Mouse (Mus musculus): ENCODE results near the gene Ick. TPM values are rescaled to one million over a fixed set of nuclear protein-coding genes. Genes with fewer than 3 reads are reported as not detected.

Ick gene
- polyA plus RNA-seq, 1 experiment from 2014 or later = 37.1 TPM

DNA sequence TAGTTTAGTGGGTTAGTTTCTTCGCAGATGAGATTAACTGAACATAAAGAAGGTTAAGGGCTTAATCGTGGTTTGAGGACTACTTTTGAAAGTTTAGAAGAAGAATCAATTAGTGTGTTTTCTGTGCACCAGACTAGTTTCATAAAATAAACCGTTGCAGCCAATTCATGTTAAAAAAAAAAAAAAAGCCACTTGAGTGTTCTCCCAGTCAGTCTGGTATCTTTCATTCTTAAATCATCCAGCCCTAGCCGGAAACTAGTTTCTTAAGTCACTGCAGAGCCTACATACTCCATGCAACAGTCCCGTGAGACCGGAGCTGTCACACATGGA, 1.4 kb upstream of the Ick start:
- Histone ChIP-seq H3K9ac (peak overlapping the region; percentile 92), H3K4me3 (peak overlapping the region; percentile 91), H3K27me3 (no peaks in the 10 kb centered on the region), H3K27ac (peak overlapping the region; percentile 93), H3K4me2 (peak overlapping the region; percentile 93), H3K4me1 (replicated peaks) (peaks cover 27% of the 10 kb centered on the region), H3K36me3 (peaks cover 7% of the 10 kb centered on the region; the same call in 1 of the 2 replicates), H3K9me3 (no peaks in the 10 kb centered on the region)
- WGBS = 30% methylated on average over 6 of the region's 6 CpGs
- no peak for ATAC-seq (ENCODE audit: low FRiP score)

DNA sequence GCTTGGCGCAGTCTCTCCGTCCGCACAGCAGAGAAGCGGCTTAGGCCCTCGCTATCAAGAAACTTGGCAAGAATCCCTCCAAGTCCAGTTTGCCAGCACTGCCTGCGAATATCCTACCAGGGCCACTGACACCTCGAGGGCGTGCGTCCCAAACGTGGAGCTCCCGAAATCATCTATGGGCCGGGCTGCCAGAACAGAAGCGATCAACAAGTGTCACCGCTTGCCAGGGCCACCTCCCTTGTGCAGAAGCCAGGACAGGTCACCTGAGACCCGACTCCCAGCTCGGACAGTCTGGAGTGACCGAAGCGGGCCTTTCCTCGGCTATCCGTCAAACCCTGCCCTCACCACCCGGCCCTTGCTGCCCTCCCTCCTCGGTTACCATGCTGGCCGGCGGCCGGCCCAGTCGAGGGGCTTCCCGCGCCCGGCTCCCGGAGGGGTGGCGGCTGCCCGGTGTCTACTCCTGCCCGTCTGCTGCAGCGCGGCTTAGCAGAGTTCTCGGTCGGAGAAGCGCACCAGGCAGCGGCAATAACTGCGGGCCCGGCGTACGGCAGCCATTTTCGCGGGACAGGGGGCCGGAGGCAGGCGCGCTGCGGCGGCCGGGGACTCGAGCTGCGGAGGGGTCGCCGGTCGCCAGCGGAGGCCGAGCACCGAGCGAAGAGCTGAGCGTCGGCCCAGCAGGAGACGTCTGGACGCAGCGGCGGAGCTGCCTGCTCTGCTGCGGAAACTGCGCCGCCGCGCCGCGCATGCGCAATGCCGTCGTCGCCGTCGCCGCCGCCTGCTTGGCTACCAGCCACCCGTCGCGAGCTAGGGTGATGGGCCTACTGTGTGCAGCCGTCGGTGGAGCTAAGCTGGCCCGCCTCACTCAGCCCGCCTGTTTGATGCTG, 838 bp upstream of the Ick start:
- Histone ChIP-seq H3K4me2 (peak overlapping the region; percentile 93), H3K9ac (peak overlapping the region; percentile 92), H3K36me3 (peaks cover 6% of the 10 kb centered on the region; the same call in 1 of the 2 replicates), H3K4me3 (peak overlapping the region; percentile 91), H3K9me3 (no peaks in the 10 kb centered on the region), H3K27me3 (no peaks in the 10 kb centered on the region), H3K4me1 (replicated peaks) (peaks cover 27% of the 10 kb centered on the region), H3K27ac (peak overlapping the region; percentile 93)
- under 1% methylated on average over 88 of the region's 88 CpGs for WGBS
- peak; percentile 87 for ATAC-seq (ENCODE audit: low FRiP score)

DNA sequence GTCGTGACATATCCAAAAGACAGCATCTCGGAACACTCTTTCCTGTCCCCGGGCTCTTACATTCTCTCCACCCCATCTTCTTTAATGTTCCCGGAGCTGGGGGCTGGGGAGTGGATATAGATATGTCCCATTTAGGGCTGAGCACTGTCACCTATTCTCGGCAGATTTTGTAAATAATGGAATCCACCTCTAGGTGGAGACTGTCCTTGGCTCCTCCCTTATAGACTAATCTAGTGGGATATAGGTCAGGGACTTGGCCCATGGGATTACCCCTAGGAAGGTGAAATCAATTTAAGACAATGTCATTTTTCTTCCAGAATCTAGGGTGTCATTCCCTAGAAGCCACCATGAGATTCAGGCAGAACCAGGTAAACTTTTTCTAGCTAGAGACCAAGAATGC, 664 bp downstream of the Ick start:
- peak overlapping the region; percentile 91 for H3K4me3 ChIP-seq
- peak overlapping the region; percentile 93 for H3K4me2 ChIP-seq
- no peaks in the 10 kb centered on the region for H3K9me3 ChIP-seq
- no peak for ATAC-seq (ENCODE audit: low FRiP score)
- no peak overlapping the region for H3K27ac ChIP-seq
- no peaks in the 10 kb centered on the region for H3K27me3 ChIP-seq
- peaks cover 36% of the 10 kb centered on the region for H3K4me1 ChIP-seq (replicated peaks)
- H3K36me3 ChIP-seq = peaks cover 3% of the 10 kb centered on the region; the same call in 1 of the 2 replicates
- WGBS = 51% methylated on average over 5 of the region's 5 CpGs
- no peak overlapping the region for H3K9ac ChIP-seq

DNA sequence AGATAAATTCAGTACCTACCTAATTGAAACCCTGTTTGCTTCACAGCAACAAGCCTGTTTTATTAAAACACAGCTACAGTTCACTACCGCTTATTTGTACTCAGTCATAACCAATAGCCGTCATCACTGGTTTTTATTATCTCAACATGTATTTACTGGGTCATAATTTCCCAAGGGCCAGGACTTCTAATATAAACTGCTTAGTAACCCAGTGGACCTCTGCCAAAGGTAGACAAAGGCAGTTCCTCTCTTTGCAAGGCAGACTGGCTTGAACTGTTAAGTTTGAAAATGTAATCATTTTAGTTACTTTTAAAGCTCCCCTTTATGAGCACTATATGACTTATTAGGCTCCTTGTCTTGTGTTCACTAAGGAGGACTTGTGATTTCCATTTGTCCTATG, 2.5 kb downstream of the Ick start:
- 94% methylated on average over 2 of the region's 2 CpGs for WGBS
- Histone ChIP-seq H3K4me3 (no peak overlapping the region), H3K4me1 (replicated peaks) (peaks cover 46% of the 10 kb centered on the region), H3K27me3 (no peaks in the 10 kb centered on the region), H3K4me2 (no peak overlapping the region), H3K27ac (no peak overlapping the region), H3K9me3 (no peaks in the 10 kb centered on the region), H3K36me3 (0 out of 2 replicates have a peak, but pooled peaks cover under 1% of the 10 kb centered on the region), H3K9ac (no peak overlapping the region)
- no peak for ATAC-seq (ENCODE audit: low FRiP score)

DNA sequence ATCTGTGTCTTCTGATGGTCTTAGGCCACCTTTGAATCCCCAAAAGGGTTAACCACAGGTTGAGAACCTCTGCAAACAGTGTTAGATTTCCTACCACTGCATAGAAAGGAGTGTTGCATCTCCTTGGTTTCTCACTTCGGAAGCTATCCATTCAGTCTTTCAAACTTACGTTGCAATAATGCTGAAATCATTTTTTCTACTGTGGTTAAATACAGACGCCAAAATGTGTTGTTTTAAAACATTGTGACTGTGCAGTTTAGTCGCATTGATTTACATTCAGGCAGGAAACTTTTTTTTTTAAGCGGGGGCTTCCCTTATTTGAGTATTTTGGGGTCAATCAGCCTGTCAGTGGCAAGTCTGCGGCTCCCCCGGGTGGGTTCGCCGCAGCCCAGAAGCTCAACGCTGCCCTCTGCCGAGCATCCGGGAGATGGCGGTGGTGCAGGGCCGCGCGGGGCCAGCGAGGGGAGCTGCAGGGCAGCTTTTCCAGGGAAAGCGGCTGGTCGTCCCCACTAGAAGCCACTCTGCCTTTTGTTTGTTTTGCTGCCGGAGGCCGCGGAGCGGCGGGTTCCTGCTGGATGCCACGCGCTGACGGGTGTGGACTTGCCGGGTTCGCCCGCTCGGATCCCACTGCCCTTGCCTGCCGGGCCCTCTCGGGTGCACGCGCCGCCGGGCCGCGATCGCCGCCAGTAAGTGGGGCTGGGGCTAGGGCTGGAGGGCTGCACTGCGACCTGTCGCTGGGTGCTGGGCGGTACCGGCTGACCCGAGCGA, 4.0 kb downstream of the Ick start:
- peak; percentile 77 for ATAC-seq (ENCODE audit: low FRiP score)
- peak overlapping the region; percentile 87 for H3K9ac ChIP-seq
- H3K4me3 ChIP-seq = peak overlapping the region; percentile 61
- 2% methylated on average over 47 of the region's 47 CpGs for WGBS
- H3K4me2 ChIP-seq = peak overlapping the region; percentile 76
- H3K27me3 ChIP-seq = no peaks in the 10 kb centered on the region
- peaks cover 31% of the 10 kb centered on the region for H3K4me1 ChIP-seq (replicated peaks)
- 0 out of 2 replicates have a peak, but pooled peaks cover 4% of the 10 kb centered on the region for H3K36me3 ChIP-seq
- peak overlapping the region; percentile 93 for H3K27ac ChIP-seq
- H3K9me3 ChIP-seq = no peaks in the 10 kb centered on the region

DNA sequence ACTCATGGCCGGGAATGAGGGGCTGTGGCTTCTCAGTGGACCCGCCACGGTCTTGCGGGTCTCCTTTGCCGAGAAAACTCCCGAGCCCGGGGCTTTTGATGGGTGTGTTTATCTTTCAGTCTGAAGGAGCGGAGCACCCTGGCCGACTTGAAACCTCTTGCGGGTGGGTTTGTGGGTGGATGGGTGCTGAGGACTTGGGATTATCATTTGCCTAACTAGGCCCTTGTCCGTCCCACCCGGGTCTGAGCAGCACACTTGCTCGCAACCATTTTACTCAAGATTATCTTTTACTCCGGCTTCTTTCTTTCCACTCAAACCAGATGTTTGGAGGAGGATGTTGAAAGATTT, 4.5 kb downstream of the Ick start:
- H3K4me1 ChIP-seq (replicated peaks) = peaks cover 31% of the 10 kb centered on the region
- peak overlapping the region; percentile 61 for H3K4me3 ChIP-seq
- 2% methylated on average over 14 of the region's 14 CpGs for WGBS
- peaks cover 9% of the 10 kb centered on the region; the same call in 1 of the 2 replicates for H3K36me3 ChIP-seq
- no peaks in the 10 kb centered on the region for H3K27me3 ChIP-seq
- no peaks in the 10 kb centered on the region for H3K9me3 ChIP-seq
- peak overlapping the region; percentile 87 for H3K9ac ChIP-seq
- H3K27ac ChIP-seq = peak overlapping the region; percentile 93
- ATAC-seq (ENCODE audit: low FRiP score) = peak; percentile 19; the same call in 1 of the 2 replicates
- H3K4me2 ChIP-seq = peak overlapping the region; percentile 76

DNA sequence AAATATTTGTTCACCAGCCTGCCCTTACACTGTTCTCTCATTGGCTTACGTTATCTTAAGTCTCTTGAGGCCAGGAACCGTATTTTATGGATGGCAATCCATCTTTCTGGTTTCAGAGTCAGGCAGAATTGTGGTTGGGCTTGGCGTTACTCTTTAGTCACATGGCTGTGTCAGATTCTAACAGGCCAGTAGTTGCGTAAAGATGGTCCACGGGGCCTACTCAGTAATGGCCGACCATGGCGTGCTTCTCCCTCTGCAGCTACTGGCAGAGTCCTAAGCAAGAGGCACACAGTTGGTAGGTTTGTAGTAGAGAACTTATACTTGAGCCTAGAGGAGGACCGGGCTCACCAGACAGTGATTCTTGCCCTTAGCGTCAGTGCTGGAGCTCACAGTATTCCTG, 6.8 kb downstream of the Ick start:
- no peak overlapping the region for H3K27ac ChIP-seq
- H3K36me3 ChIP-seq = peaks cover 16% of the 10 kb centered on the region
- H3K27me3 ChIP-seq = no peaks in the 10 kb centered on the region
- ATAC-seq (ENCODE audit: low FRiP score) = no peak
- H3K4me2 ChIP-seq = peak overlapping the region; percentile 76
- H3K9ac ChIP-seq = no peak overlapping the region
- no peak overlapping the region for H3K4me3 ChIP-seq
- WGBS = 88% methylated on average over 9 of the region's 9 CpGs
- H3K4me1 ChIP-seq (replicated peaks) = peaks cover 22% of the 10 kb centered on the region
- no peaks in the 10 kb centered on the region for H3K9me3 ChIP-seq

DNA sequence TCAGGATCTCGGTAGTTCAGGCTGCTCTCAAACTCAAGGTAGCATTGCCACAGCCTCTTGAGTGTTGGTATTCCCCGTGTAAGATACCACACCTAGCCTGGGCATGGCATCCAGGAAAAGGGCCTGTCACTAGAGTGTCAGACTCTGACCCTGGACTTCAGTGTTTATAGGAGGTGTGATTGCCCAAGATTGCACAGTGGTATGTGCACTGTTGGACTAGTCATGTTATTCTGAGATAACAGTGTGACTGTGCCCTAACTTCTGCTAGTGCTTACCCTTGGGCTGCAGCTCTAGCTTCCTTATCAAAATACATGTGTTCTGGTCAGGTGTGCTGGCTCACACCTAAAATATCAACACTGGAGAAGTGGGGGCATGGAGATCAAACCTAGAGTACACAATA, 8.7 kb downstream of the Ick start:
- H3K27ac ChIP-seq = no peak overlapping the region
- no peak for ATAC-seq (ENCODE audit: low FRiP score)
- no peak overlapping the region for H3K9ac ChIP-seq
- no peaks in the 10 kb centered on the region for H3K9me3 ChIP-seq
- peaks cover 32% of the 10 kb centered on the region for H3K36me3 ChIP-seq
- peaks cover 22% of the 10 kb centered on the region for H3K4me1 ChIP-seq (replicated peaks)
- 100% methylated on average over 2 of the region's 2 CpGs for WGBS
- H3K4me3 ChIP-seq = no peak overlapping the region
- H3K4me2 ChIP-seq = no peak overlapping the region
- no peaks in the 10 kb centered on the region for H3K27me3 ChIP-seq

DNA sequence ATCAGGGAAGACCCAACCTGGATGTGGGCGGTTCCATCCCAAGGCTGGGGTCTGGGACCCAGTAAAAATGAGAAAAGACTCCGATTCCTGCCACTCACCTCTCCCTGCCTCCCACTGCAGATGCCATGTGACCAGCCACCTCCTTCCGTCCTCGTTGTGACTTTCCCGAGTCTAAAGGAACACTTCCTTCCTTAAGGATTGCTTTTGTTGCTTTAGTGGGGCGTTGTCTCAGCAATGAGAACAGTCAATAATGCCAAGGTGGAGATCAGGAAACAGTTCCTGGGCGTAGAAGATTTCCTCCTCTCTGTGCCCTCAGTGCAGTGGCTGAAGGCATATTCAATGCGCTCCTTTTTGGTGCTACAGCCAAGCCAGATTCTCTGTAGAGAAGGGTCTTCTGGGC, 12.4 kb downstream of the Ick start:
- no peak for ATAC-seq (ENCODE audit: low FRiP score)
- Histone ChIP-seq H3K9ac (no peak overlapping the region), H3K4me1 (replicated peaks) (peaks cover 20% of the 10 kb centered on the region), H3K4me2 (no peak overlapping the region), H3K27ac (no peak overlapping the region), H3K4me3 (no peak overlapping the region), H3K9me3 (no peaks in the 10 kb centered on the region), H3K27me3 (no peaks in the 10 kb centered on the region), H3K36me3 (peaks cover 37% of the 10 kb centered on the region)
- WGBS = 84% methylated on average over 8 of the region's 8 CpGs

DNA sequence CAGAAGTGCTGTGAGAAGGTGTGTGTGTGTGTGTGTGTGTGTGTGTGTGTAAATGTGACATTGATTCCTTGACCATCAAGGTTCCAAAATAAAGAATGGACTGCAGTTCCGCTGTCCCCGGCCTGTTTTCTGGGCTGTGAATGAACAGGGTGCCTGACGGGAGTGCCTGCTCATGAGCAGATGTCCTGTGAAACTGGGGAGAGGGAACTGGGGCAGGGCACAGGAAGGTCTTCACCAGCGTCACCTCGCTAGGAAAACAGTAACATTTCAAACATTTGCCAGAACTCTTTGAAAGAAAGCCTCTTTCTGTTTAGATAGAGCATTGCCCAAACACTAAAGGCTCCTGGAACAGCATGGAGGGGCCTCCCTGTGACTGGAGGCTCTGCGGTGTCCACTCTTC, 13.0 kb downstream of the Ick start:
- no peak overlapping the region for H3K27ac ChIP-seq
- no peak overlapping the region for H3K9ac ChIP-seq
- H3K4me2 ChIP-seq = no peak overlapping the region
- H3K36me3 ChIP-seq = peaks cover 32% of the 10 kb centered on the region
- H3K27me3 ChIP-seq = no peaks in the 10 kb centered on the region
- 77% methylated on average over 6 of the region's 6 CpGs for WGBS
- ATAC-seq (ENCODE audit: low FRiP score) = no peak
- H3K4me1 ChIP-seq (replicated peaks) = peaks cover 26% of the 10 kb centered on the region
- H3K9me3 ChIP-seq = no peaks in the 10 kb centered on the region
- no peak overlapping the region for H3K4me3 ChIP-seq

DNA sequence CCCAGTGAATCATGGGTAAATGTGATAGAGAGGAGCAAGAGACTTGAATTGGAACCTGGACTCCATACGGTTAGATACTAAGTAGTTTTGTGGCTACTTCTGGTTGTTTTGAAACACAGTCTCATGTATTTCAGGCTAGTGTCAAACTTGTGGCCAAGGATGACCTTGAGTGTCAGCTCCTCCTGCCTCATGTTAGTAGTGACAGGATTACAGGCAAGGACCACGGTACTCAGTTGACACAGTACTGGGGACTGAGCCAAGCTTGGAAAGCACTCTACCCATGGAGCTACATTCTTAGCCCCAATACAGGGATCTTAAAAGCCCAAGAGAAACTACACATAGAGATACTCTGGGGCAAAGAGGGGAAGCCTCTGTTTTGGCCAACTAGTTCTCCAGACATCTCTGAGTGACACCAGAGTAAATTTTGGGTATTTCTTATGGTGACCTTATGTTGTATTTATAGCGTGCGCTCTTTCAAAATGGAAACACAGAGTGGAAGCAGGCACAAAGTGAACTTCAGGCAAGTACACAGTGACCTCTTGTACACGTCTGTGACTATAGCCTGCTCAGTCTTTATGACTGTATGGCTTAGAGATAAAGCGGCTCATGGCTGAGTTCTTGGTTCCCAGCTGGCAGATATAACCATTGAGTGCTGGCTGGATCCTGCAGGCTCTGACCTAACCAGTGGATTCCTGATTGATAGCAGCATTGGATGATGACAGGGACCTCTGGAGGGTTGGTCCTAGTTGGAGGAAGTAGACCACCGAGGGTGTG, 14.1 kb downstream of the Ick start:
- H3K27me3 ChIP-seq = no peaks in the 10 kb centered on the region
- H3K4me1 ChIP-seq (replicated peaks) = peaks cover 35% of the 10 kb centered on the region
- no peak for ATAC-seq (ENCODE audit: low FRiP score)
- H3K36me3 ChIP-seq = peaks cover 32% of the 10 kb centered on the region
- H3K27ac ChIP-seq = no peak overlapping the region
- H3K4me2 ChIP-seq = no peak overlapping the region
- no peak overlapping the region for H3K4me3 ChIP-seq
- no peaks in the 10 kb centered on the region for H3K9me3 ChIP-seq
- no peak overlapping the region for H3K9ac ChIP-seq
- 93% methylated on average over 7 of the region's 7 CpGs for WGBS

DNA sequence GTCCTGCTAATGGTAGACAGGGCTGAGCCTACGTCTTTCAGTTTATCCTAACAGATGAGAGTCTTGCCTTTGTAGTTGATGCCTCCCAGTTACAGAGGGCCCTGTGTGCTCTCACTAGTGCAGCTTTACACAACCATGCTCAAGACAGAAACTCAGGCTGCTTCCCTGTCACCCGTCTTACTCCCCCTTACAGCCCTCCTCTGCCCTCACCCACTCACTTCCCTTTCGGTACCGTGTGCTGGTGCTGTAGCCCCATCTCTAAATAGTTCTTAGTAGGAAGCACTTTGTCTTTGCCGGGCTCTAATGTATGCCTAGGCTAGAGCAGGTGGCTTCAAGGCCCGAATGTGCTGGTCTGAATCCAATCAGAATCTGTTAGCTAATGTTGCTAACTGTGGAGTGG, 15.3 kb downstream of the Ick start:
- Histone ChIP-seq H3K9ac (no peak overlapping the region), H3K4me2 (no peak overlapping the region), H3K36me3 (peaks cover 23% of the 10 kb centered on the region), H3K4me3 (no peak overlapping the region), H3K27me3 (no peaks in the 10 kb centered on the region), H3K9me3 (no peaks in the 10 kb centered on the region), H3K4me1 (replicated peaks) (peaks cover 35% of the 10 kb centered on the region), H3K27ac (no peak overlapping the region)
- ATAC-seq (ENCODE audit: low FRiP score) = no peak
- 84% methylated on average over 6 of the region's 6 CpGs for WGBS
